Mouse (Mus musculus): ENCODE measurements around the gene Tec.

- no peak for TF ChIP-seq EP300 (optimal IDR thresholded peaks at IDR 0.05)
- no peak for TF ChIP-seq CTCF (IDR thresholded peaks at IDR 0.05; ENCODE audit: low read depth)
Observed at GRCm38 (mm10) chr5:72783957-72784356, 84.3 kb downstream of the Tec start.

Measured in stomach, postnatal 0 days (tissue).